Mouse (Mus musculus) G1E (cell line): Measurements from ENCODE around the gene Sdccag8.

Experiments used
- CTCF ChIP-seq: IDR thresholded peaks from 2 replicates; pipeline ENCODE4 v1.5.1; 2012; ENCODE audit warnings: low read depth, low read length, inconsistent platforms, mixed read lengths
- GATA1 ChIP-seq: IDR thresholded peaks from 2 replicates; pipeline ENCODE4 v1.6.1; 2012; ENCODE audit warnings: borderline replicate concordance, low read length, inconsistent platforms, mixed read lengths
- GATA2 ChIP-seq: IDR thresholded peaks from 2 replicates; pipeline ENCODE4 v1.6.1; 2012; ENCODE audit warnings: low read depth, low read length, inconsistent platforms, borderline replicate concordance
- POLR2AphosphoS5 ChIP-seq: IDR thresholded peaks from 2 replicates; pipeline ENCODE4 v1.6.1; 2012; ENCODE audit warnings: low read depth, low read length, inconsistent platforms; ENCODE audit not compliant: insufficient replicate concordance
- TAL1 ChIP-seq: conservative IDR thresholded peaks from 2 replicates; pipeline ENCODE4 v1.6.1; 2012; ENCODE audit warnings: low read depth, low read length, inconsistent platforms, mixed read lengths

DNA sequence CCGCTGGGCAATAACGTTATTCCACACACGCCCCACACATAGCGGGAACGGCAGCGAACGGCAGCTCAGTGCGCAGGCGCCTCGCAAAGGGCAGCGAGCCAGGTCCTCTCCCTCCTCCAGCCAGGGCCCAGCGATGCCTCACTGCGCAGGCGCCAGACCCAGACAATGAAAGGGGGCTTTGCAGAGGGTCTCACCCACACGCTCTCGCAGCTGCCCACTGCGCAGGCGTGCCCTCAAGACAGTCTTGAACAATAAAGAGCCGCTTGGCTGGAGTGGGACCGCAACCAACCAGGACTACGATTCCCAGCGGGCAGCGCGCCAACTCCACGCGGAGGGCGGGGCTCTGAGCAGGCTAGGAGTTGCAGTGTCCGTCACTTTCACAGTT, 432 bp upstream of the Sdccag8 start, which contains the start of gene Cep170:
- no peak for TF ChIP-seq CTCF
- TF ChIP-seq TAL1 = no peak
- TF ChIP-seq GATA1 = no peak
- TF ChIP-seq GATA2 = no peak
- no peak for TF ChIP-seq POLR2AphosphoS5
